Mouse (Mus musculus) midbrain, postnatal 0 days (tissue): ENCODE measurements around the gene Kcnj13. TPM values are rescaled to one million over a fixed set of nuclear protein-coding genes. Genes with fewer than 3 reads are reported as not detected.

ENCODE experiments used
- ATAC-seq: fragments of 200-750 bp; cut with Nextera tagmentation; 2 replicates; pipeline ENCODE4 v1.8.0; 2017; ENCODE audit warnings: moderate number of reproducible peaks, mild to moderate bottlenecking, moderate TSS enrichment, moderate library complexity; ENCODE audit not compliant: low FRiP score
- DNase-seq: peaks from one replicate; pipeline ENCODE4 v3.0.0-alpha.2; 2015; ENCODE audit warnings: low spot score
- H3K27ac ChIP-seq: fragments of 300-500 bp; sonication (generic); 2 replicates; pipeline ENCODE4 v1.5.1; 2014; ENCODE audit warnings: low read depth, mild to moderate bottlenecking, low read length, mixed read lengths
- H3K27me3 ChIP-seq: fragments of 300-500 bp; sonication (generic); 2 replicates; pipeline ENCODE4 v1.6.1; 2014; ENCODE audit warnings: low read length, control low read depth, mixed read lengths; ENCODE audit not compliant: insufficient read depth
- H3K36me3 ChIP-seq: fragments of 300-500 bp; sonication (generic); 2 replicates; pipeline ENCODE4 v1.6.1; 2014; ENCODE audit warnings: low read length, control low read depth, mixed read lengths; ENCODE audit not compliant: insufficient read depth
- H3K4me1 ChIP-seq: fragments of 300-500 bp; sonication (generic); 2 replicates; pipeline ENCODE4 v1.6.1; 2014; ENCODE audit warnings: mild to moderate bottlenecking, control low read depth, antibody characterized with exemption, low read length, mixed read lengths; ENCODE audit not compliant: insufficient read depth
- H3K4me2 ChIP-seq: fragments of 300-500 bp; sonication (generic); 2 replicates; pipeline ENCODE4 v1.6.1; 2014; ENCODE audit warnings: low read depth, mild to moderate bottlenecking, low read length, mixed read lengths; ENCODE audit not compliant: poor library complexity, severe bottlenecking
- H3K4me3 ChIP-seq: fragments of 300-500 bp; sonication (generic); 2 replicates; pipeline ENCODE4 v1.5.1; 2014; ENCODE audit warnings: low read depth, mild to moderate bottlenecking, low read length, moderate library complexity
- H3K9ac ChIP-seq: fragments of 300-500 bp; sonication (generic); replicated peaks from 2 replicates; pipeline ENCODE4 v1.6.1; 2014; ENCODE audit warnings: mild to moderate bottlenecking, low read length, moderate library complexity, mixed read lengths; ENCODE audit not compliant: poor library complexity, severe bottlenecking
- H3K9me3 ChIP-seq: fragments of 300-500 bp; sonication (generic); 2 replicates; pipeline ENCODE4 v1.6.1; 2016; ENCODE audit warnings: low read length, control low read depth
- CTCF ChIP-seq: IDR thresholded peaks from 2 replicates; pipeline ENCODE4 v1.5.1; 2016; ENCODE audit warnings: antibody characterized with exemption, mild to moderate bottlenecking
- WGBS: fragments of 180-500 bp; shearing (Covaris S2); extraction: QIAGEN DNeasy Blood & Tissue Kit; methylation state at CpG from one replicate; pipeline ENCODE4 v1.1.7; 2014; 5-methylcytosine and 5-hydroxymethylcytosine counted together
- polyA plus RNA-seq: library from polyadenylated mRNA; unstranded; fragments of >200 nt; fragmentation: Nextera tagmentation; extraction: Ambion mirVana; gene quantifications from 2 replicates; pipeline ENCODE4 v1.2.1, GENCODE M21; 2015
- total RNA-seq: library from RNA; depleted of rRNA; stranded (reverse); fragments of >200 nt; gene quantifications from 2 replicates; pipeline ENCODE4 v1.2.3, GENCODE M21; 2014; rRNA removed

The Kcnj13 gene
- total and polyA plus RNA-seq, 2 experiments from 2014 or later, result 4.5 to 10.8 TPM

DNA sequence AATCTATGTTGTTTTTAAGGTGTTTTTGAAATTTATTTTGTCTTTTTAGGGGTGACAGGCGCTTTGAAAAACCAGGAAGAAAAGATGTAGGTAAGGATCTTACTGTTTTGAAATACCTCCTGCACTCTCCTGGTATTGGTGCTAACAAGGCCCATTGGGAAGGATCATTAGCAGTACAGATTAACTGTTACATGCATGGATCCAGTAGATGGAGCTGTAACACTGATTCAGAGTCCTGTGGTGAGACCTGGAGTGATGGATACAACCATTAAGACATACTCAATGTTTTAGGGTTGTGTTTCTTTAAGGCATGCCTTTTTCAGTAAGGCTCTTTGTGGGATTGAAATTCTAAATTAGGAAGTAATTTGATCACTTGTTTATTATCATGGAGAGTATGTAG is 14.6 kb downstream of the Kcnj13 start:
- H3K9me3 ChIP-seq, result no peaks in the 10 kb centered on the region
- no peaks in the 10 kb centered on the region for H3K4me1 ChIP-seq
- no peaks in the 10 kb centered on the region for H3K27me3 ChIP-seq
- 90% methylated on average over 1 of the region's 1 CpGs for WGBS
- DNase-seq (peak; percentile 40), ATAC-seq (no peak)
- H3K9ac ChIP-seq, result no peak overlapping the region
- no peak overlapping the region for H3K4me3 ChIP-seq
- peaks cover 7% of the 10 kb centered on the region; the same call in 1 of the 2 replicates for H3K36me3 ChIP-seq
- H3K27ac ChIP-seq, result no peak overlapping the region
- TF ChIP-seq CTCF, result peak; percentile 66
- H3K4me2 ChIP-seq, result no peak overlapping the region

GRCm38 (mm10) chr1:87378024-87378560 is 16.4 kb downstream of the Kcnj13 start:
- Histone ChIP-seq H3K36me3 (peaks cover 9% of the 10 kb centered on the region; the same call in 1 of the 2 replicates), H3K9me3 (no peaks in the 10 kb centered on the region), H3K9ac (no peak overlapping the region), H3K4me2 (no peak overlapping the region), H3K27me3 (no peaks in the 10 kb centered on the region), H3K4me1 (no peaks in the 10 kb centered on the region), H3K4me3 (no peak overlapping the region), H3K27ac (no peak overlapping the region)
- ATAC-seq, result no peak
- no peak for TF ChIP-seq CTCF
- DNase-seq, result no peak
- 94% methylated on average over 3 of the region's 3 CpGs for WGBS

DNA sequence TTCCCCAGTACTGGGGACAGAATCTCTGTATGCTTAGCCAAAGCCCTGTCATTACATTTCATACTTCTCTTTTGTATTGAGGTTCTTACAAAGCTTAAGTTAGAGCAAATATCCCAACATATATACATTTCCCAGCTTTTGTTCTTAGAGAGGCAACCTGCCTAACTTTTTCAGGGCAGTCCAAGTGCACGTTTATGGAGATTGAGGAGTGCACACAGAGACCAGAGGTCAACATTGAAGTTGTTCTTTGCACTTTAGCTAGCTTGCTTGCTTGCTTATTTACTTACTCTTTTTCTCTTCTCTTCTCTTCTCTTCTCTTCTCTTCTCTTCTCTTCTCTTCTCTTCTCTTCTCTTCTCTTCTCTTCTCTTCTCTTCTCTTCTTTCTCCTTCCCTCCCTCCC is 34.3 kb downstream of the Kcnj13 start:
- no peak overlapping the region for H3K4me2 ChIP-seq
- no peak overlapping the region for H3K4me3 ChIP-seq
- H3K9ac ChIP-seq, result no peak overlapping the region
- DNase-seq (no peak), ATAC-seq (no peak)
- WGBS, result 70% methylated on average over 1 of the region's 1 CpGs
- no peaks in the 10 kb centered on the region for H3K4me1 ChIP-seq
- TF ChIP-seq CTCF, result no peak
- peaks cover 10% of the 10 kb centered on the region; the same call in 1 of the 2 replicates for H3K36me3 ChIP-seq
- H3K27me3 ChIP-seq, result no peaks in the 10 kb centered on the region
- no peaks in the 10 kb centered on the region for H3K9me3 ChIP-seq
- H3K27ac ChIP-seq, result no peak overlapping the region

DNA sequence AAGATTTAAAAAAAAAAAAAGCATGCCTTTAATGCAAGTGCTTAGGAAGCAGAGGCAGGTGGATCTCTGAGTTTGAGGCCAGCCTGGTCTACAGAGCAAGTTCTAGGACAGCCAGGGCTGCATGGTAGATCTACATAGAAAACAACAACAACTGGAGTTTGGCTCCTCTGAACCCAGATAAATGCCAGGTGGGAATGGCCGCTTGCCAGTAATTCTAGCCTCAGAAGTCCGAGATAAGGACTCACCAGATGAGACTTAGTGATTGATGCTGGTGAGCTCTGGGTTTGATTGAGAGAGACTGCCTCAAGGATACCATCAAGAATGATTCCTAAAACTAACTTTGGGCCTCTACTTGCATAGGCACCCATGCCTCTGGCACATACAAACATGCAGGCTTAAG is 44.0 kb downstream of the Kcnj13 start:
- peaks cover 6% of the 10 kb centered on the region for H3K36me3 ChIP-seq
- ATAC-seq (no peak), DNase-seq (no peak)
- no peak overlapping the region for H3K4me3 ChIP-seq
- H3K9me3 ChIP-seq, result no peaks in the 10 kb centered on the region
- H3K9ac ChIP-seq, result no peak overlapping the region
- WGBS, result 95% methylated on average over 2 of the region's 2 CpGs
- no peaks in the 10 kb centered on the region for H3K4me1 ChIP-seq
- no peak for TF ChIP-seq CTCF
- H3K27ac ChIP-seq, result no peak overlapping the region
- no peak overlapping the region for H3K4me2 ChIP-seq
- H3K27me3 ChIP-seq, result no peaks in the 10 kb centered on the region

Other genes with a start within 250 kb of the Kcnj13 start
- 15.8 and 16.2 TPM in 2 replicates for gene Ecel1, start 238.2 kb downstream of the Kcnj13 start, total RNA-seq
- gene Ecel1, start 238.2 kb downstream of the Kcnj13 start, polyA plus RNA-seq, result 16.7 and 18.9 TPM in 2 replicates
- gene Prss56, start 211.4 kb downstream of the Kcnj13 start, total RNA-seq, result 0.94 TPM in 1 of 2 replicates, not detected in the other
- 0.07 TPM in 1 of 2 replicates, not detected in the other for gene Prss56, start 211.4 kb downstream of the Kcnj13 start, polyA plus RNA-seq
- not detected in 2 replicates for gene Chrnd, start 204.1 kb downstream of the Kcnj13 start, total RNA-seq
- not detected in 2 replicates for gene Chrnd, start 204.1 kb downstream of the Kcnj13 start, polyA plus RNA-seq
- 0.49 TPM in 1 of 2 replicates, not detected in the other for gene Chrng, start 190.1 kb downstream of the Kcnj13 start, total RNA-seq
- gene Chrng, start 190.1 kb downstream of the Kcnj13 start, polyA plus RNA-seq, result not detected in 2 replicates
- gene Eif4e2, start 180.8 kb downstream of the Kcnj13 start, total RNA-seq, result 64.5 and 78.8 TPM in 2 replicates
- 91.0 and 92.7 TPM in 2 replicates for gene Eif4e2, start 180.8 kb downstream of the Kcnj13 start, polyA plus RNA-seq
- 4.2 and 7.8 TPM in 2 replicates for gene Efhd1, start 130.4 kb downstream of the Kcnj13 start, total RNA-seq
- 1.7 and 2.6 TPM in 2 replicates for gene Efhd1, start 130.4 kb downstream of the Kcnj13 start, polyA plus RNA-seq
- 69.0 and 75.0 TPM in 2 replicates for gene Gigyf2, start 67.7 kb downstream of the Kcnj13 start, total RNA-seq
- 45.4 and 46.4 TPM in 2 replicates for gene Gigyf2, start 67.7 kb downstream of the Kcnj13 start, polyA plus RNA-seq
- not detected in 2 replicates for gene Snorc, start 75.5 kb upstream of the Kcnj13 start, total RNA-seq
- gene Snorc, start 75.5 kb upstream of the Kcnj13 start, polyA plus RNA-seq, result 2.9 and 3.6 TPM in 2 replicates
- gene Neu2, start 115.2 kb upstream of the Kcnj13 start, total RNA-seq, result 1.1 and 1.3 TPM in 2 replicates
- 1.1 and 2.0 TPM in 2 replicates for gene Neu2, start 115.2 kb upstream of the Kcnj13 start, polyA plus RNA-seq
- 51.4 and 55.4 TPM in 2 replicates for gene Ngef, start 179.1 kb upstream of the Kcnj13 start, total RNA-seq
- gene Ngef, start 179.1 kb upstream of the Kcnj13 start, polyA plus RNA-seq, result 43.9 and 45.7 TPM in 2 replicates
- gene Inpp5d, start 225.6 kb upstream of the Kcnj13 start, total RNA-seq, result 6.4 and 9.8 TPM in 2 replicates
- 2.6 and 3.1 TPM in 2 replicates for gene Inpp5d, start 225.6 kb upstream of the Kcnj13 start, polyA plus RNA-seq